Mouse (Mus musculus) myocyte (in vitro differentiated cells): ENCODE results near the gene Fga. TPM values are rescaled to one million over a fixed set of nuclear protein-coding genes. Genes with fewer than 3 reads are reported as not detected.

Experiments
- H3K27me3 ChIP-seq: one replicate; pipeline ENCODE4 v1.6.1; 2011; ENCODE audit not compliant: control insufficient read depth, insufficient read depth, insufficient read length
- H3K36me3 ChIP-seq: one replicate; pipeline ENCODE4 v1.6.1; 2011; ENCODE audit not compliant: control insufficient read depth, insufficient read depth
- H3K4me2 ChIP-seq: one replicate; pipeline ENCODE4 v1.6.1; 2011; ENCODE audit warnings: low read depth, control low read depth
- H3K4me3 ChIP-seq: one replicate; pipeline ENCODE4 v1.5.1; 2011; ENCODE audit warnings: mild to moderate bottlenecking, control low read depth, moderate library complexity
- H3K79me2 ChIP-seq: one replicate; pipeline ENCODE4 v1.6.1; 2011; ENCODE audit not compliant: control insufficient read depth, insufficient read depth
- H3ac ChIP-seq: one replicate; pipeline ENCODE4 v1.6.1; 2011; ENCODE audit not compliant: control insufficient read depth, insufficient read length
- CEBPB ChIP-seq: IDR thresholded peaks from 2 replicates; pipeline ENCODE4 v1.6.1; 2011; ENCODE audit warnings: mild to moderate bottlenecking, moderate library complexity; ENCODE audit not compliant: poor library complexity, insufficient read depth, severe bottlenecking
- E2F4 ChIP-seq: IDR thresholded peaks from one replicate; pipeline ENCODE4 v1.6.1; 2011; ENCODE audit warnings: mild to moderate bottlenecking, control low read depth, moderate library complexity; ENCODE audit not compliant: insufficient read depth
- MAX ChIP-seq: IDR thresholded peaks from one replicate; pipeline ENCODE4 v1.6.1; 2011; ENCODE audit warnings: low read depth, mild to moderate bottlenecking, control low read depth
- MYOD1 ChIP-seq, 3 experiments: IDR thresholded peaks; one replicate each; pipeline ENCODE4 v1.6.1; 2011; ENCODE audit warnings: control low read depth in 2 of 3, low read depth in 2 of 3, mild to moderate bottlenecking in 2 of 3, moderate library complexity in 1 of 3; ENCODE audit not compliant: insufficient read length in 2 of 3, control insufficient read depth in 1 of 3
- MYOG ChIP-seq, 3 experiments: IDR thresholded peaks; one replicate each; pipeline ENCODE4 v1.6.1; 2011; ENCODE audit warnings: control low read depth in 2 of 3, low read depth in 2 of 3, mild to moderate bottlenecking in 2 of 3; ENCODE audit not compliant: insufficient read length in 2 of 3, control insufficient read depth in 1 of 3, insufficient read depth in 1 of 3
- POLR2A ChIP-seq: IDR thresholded peaks from one replicate; pipeline ENCODE4 v1.6.1; 2011; ENCODE audit warnings: low read depth, mild to moderate bottlenecking, control low read depth, moderate library complexity; ENCODE audit not compliant: insufficient read length
- POLR2AphosphoS2 ChIP-seq: IDR thresholded peaks from one replicate; pipeline ENCODE4 v1.6.1; 2011; ENCODE audit warnings: low read depth, control low read depth; ENCODE audit not compliant: insufficient read length
- REST ChIP-seq: IDR thresholded peaks from one replicate; pipeline ENCODE4 v1.6.1; 2011; ENCODE audit warnings: mild to moderate bottlenecking, control low read depth, moderate library complexity; ENCODE audit not compliant: insufficient read depth, insufficient read length
- SRF ChIP-seq: IDR thresholded peaks from one replicate; pipeline ENCODE4 v1.6.1; 2011; ENCODE audit warnings: low read depth; ENCODE audit not compliant: control insufficient read depth, insufficient read length
- TCF12 ChIP-seq: IDR thresholded peaks from one replicate; pipeline ENCODE4 v1.6.1; 2011; ENCODE audit warnings: mild to moderate bottlenecking, control low read depth; ENCODE audit not compliant: poor library complexity, insufficient read depth, severe bottlenecking
- TCF3 ChIP-seq: IDR thresholded peaks from one replicate; pipeline ENCODE4 v1.6.1; 2011; ENCODE audit warnings: low read depth, control low read depth; ENCODE audit not compliant: insufficient read length
- USF1 ChIP-seq: IDR thresholded peaks from one replicate; pipeline ENCODE4 v1.6.1; 2011; ENCODE audit warnings: low read depth, mild to moderate bottlenecking, control low read depth, moderate library complexity
- polyA plus RNA-seq: library from polyadenylated mRNA; unstranded; fragments of >200 nt; fragmentation: generic; extraction: Trizol; gene quantifications from one replicate; pipeline ENCODE4 v1.2.1, GENCODE M21; 2012; ENCODE audit warnings: missing spikeins

Gene Fga
- polyA plus RNA-seq, 1 experiment = not detected

GRCm38 (mm10) chr3:83011136-83011535 is 14.7 kb upstream of the Fga start:
- Histone ChIP-seq H3K4me2 (no peak overlapping the region), H3ac (no peak overlapping the region), H3K36me3 (no peaks in the 10 kb centered on the region), H3K4me3 (no peak overlapping the region), H3K79me2 (no peaks in the 10 kb centered on the region), H3K27me3 (peaks cover 21% of the 10 kb centered on the region)
- TF ChIP-seq TCF12 (no peak), USF1 (no peak), TCF3 (no peak), E2F4 (no peak), POLR2A (no peak), MYOG (IDR thresholded peaks at IDR 0.05; ENCODE audit: control insufficient read depth in 1 of 3, insufficient read depth in 1 of 3, insufficient read length in 2 of 3, low read depth in 2 of 3) (no peak), MYOD1 (IDR thresholded peaks at IDR 0.05; ENCODE audit: control insufficient read depth in 1 of 3, insufficient read length in 2 of 3, low read depth in 2 of 3) (no peak), SRF (no peak), MAX (no peak), CEBPB (no peak), REST (no peak), POLR2AphosphoS2 (no peak)

DNA sequence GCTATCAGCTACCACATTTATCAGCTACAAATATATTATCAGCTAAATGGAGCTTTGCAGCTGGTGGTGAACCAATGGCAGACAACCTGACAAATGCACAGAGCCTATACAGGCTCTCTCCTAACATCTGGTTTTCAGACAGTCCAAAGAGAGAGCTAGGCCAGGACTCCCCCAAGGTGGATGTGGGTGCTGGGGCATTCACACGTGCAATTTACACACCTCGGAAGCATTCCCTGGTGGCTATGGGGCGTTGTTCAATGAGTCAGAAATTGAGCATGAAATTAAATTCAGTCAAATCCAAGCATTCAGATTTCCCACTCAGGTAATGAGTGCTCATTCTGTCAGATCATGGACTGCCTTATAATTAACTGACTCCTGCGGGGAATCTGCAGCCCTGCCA is 14.3 kb upstream of the Fga start:
- Histone ChIP-seq H3K79me2 (no peaks in the 10 kb centered on the region), H3K36me3 (no peaks in the 10 kb centered on the region), H3K4me2 (no peak overlapping the region), H3K4me3 (no peak overlapping the region), H3ac (no peak overlapping the region), H3K27me3 (peaks cover 25% of the 10 kb centered on the region)
- TF ChIP-seq POLR2A = no peak
- no peak for TF ChIP-seq MAX
- TF ChIP-seq E2F4 = no peak
- TF ChIP-seq TCF3 = no peak
- TF ChIP-seq USF1 = no peak
- TF ChIP-seq TCF12 = no peak
- TF ChIP-seq POLR2AphosphoS2 = no peak
- TF ChIP-seq SRF = no peak
- no peak for TF ChIP-seq REST
- TF ChIP-seq MYOD1 (IDR thresholded peaks at IDR 0.05; ENCODE audit: control insufficient read depth in 1 of 3, insufficient read length in 2 of 3, low read depth in 2 of 3) = no peak
- no peak for TF ChIP-seq MYOG (IDR thresholded peaks at IDR 0.05; ENCODE audit: control insufficient read depth in 1 of 3, insufficient read depth in 1 of 3, insufficient read length in 2 of 3, low read depth in 2 of 3)
- no peak for TF ChIP-seq CEBPB

DNA sequence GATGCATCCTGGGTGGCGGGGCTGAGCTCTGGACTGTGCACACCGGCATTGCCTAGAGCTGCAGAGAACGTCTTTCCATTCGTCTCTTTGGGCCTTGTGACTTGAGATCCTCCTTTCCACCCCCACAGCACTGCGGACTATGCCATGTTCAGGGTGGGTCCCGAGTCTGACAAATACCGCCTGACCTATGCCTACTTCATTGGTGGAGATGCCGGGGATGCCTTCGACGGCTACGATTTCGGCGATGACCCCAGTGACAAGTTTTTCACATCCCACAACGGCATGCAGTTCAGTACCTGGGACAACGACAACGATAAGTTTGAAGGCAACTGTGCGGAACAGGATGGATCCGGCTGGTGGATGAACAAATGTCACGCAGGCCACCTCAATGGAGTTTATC is 13.2 kb upstream of the Fga start:
- TF ChIP-seq USF1 (no peak), SRF (no peak), E2F4 (no peak), MYOG (IDR thresholded peaks at IDR 0.05; ENCODE audit: control insufficient read depth in 1 of 3, insufficient read depth in 1 of 3, insufficient read length in 2 of 3, low read depth in 2 of 3) (no peak), CEBPB (no peak), MAX (no peak), MYOD1 (IDR thresholded peaks at IDR 0.05; ENCODE audit: control insufficient read depth in 1 of 3, insufficient read length in 2 of 3, low read depth in 2 of 3) (no peak), TCF3 (no peak), POLR2AphosphoS2 (no peak), REST (no peak), POLR2A (no peak), TCF12 (no peak)
- H3K27me3 ChIP-seq = peaks cover 26% of the 10 kb centered on the region
- no peak overlapping the region for H3K4me3 ChIP-seq
- H3K79me2 ChIP-seq = no peaks in the 10 kb centered on the region
- H3K36me3 ChIP-seq = no peaks in the 10 kb centered on the region
- no peak overlapping the region for H3ac ChIP-seq
- H3K4me2 ChIP-seq = no peak overlapping the region

DNA sequence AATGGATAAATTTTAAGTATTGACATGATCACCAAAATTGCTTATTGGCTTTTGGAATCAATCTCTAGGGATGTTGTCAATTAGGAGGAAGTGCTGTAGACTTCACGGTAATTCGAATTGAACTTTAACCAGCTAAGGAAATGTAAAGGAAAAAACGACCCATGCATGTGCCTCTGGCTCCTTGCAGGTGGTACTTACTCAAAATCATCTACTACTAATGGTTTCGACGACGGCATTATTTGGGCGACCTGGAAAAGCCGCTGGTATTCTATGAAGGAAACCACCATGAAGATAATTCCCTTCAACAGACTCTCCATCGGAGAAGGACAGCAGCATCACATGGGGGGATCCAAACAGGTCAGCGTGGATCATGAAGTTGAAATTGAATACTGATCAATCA is 11.9 kb upstream of the Fga start:
- peaks cover 26% of the 10 kb centered on the region for H3K27me3 ChIP-seq
- H3K36me3 ChIP-seq = no peaks in the 10 kb centered on the region
- TF ChIP-seq REST (no peak), E2F4 (no peak), USF1 (no peak), MYOD1 (IDR thresholded peaks at IDR 0.05; ENCODE audit: control insufficient read depth in 1 of 3, insufficient read length in 2 of 3, low read depth in 2 of 3) (no peak), POLR2AphosphoS2 (no peak), TCF3 (no peak)
- H3K79me2 ChIP-seq = no peaks in the 10 kb centered on the region
- no peak overlapping the region for H3K4me3 ChIP-seq
- no peak overlapping the region for H3K4me2 ChIP-seq
- no peak overlapping the region for H3ac ChIP-seq

DNA sequence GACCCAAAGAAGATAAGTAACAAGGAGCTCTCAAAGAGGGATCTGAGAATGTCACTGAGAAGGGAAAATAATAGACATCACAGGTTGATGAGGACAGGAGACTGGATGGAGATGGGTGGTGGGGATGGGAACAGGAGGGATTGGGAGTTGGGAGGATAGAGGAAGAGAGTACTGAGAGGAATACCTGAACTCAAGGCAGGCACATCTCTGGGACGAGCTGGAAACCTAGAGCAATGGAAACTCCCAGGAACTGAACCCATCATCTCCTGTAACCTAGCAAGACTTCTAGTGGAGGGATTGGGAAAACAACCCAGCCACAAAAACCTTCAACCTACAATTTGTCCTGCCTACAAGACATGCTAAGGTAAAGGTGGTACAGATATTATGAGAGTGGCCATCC is 9.6 kb upstream of the Fga start:
- H3K79me2 ChIP-seq = no peaks in the 10 kb centered on the region
- H3K36me3 ChIP-seq = no peaks in the 10 kb centered on the region
- H3ac ChIP-seq = no peak overlapping the region
- peaks cover 10% of the 10 kb centered on the region for H3K27me3 ChIP-seq
- H3K4me2 ChIP-seq = no peak overlapping the region
- H3K4me3 ChIP-seq = no peak overlapping the region
- TF ChIP-seq MAX (no peak), TCF3 (no peak), POLR2A (no peak), USF1 (no peak), TCF12 (no peak), MYOD1 (IDR thresholded peaks at IDR 0.05; ENCODE audit: control insufficient read depth in 1 of 3, insufficient read length in 2 of 3, low read depth in 2 of 3) (no peak), REST (no peak), CEBPB (no peak), POLR2AphosphoS2 (no peak), MYOG (IDR thresholded peaks at IDR 0.05; ENCODE audit: control insufficient read depth in 1 of 3, insufficient read depth in 1 of 3, insufficient read length in 2 of 3, low read depth in 2 of 3) (no peak), E2F4 (no peak), SRF (no peak)
